Mouse (Mus musculus): ENCODE results near the gene Olfr1288. TPM values are rescaled to one million over a fixed set of nuclear protein-coding genes. Genes with fewer than 3 reads are reported as not detected.

Gene Olfr1288
- polyA plus RNA-seq (2014; fragmentation: Illumina TruSeq; extraction: RNeasy Lipid Tissue Mini Kit (QIAGEN cat#74804); ENCODE audit: low read depth, low replicate concordance), result not detected

GRCm38 (mm10) chr2:111473801-111474200, at the start of gene Olfr1288:
Gene Olfr1288, plus strand, starts transcription at chr2:111474101.

GRCm38 (mm10) chr2:111448842-111449241, 25.1 kb upstream of the Olfr1288 start, which contains the start of gene Olfr1287:
Gene Olfr1287, plus strand, starts transcription at chr2:111449142.

GRCm38 (mm10) chr2:111480519-111480918, 6.6 kb downstream of the Olfr1288 start, which contains the start of gene Olfr1289:
Gene Olfr1289, plus strand, starts transcription at chr2:111480819.

GRCm38 (mm10) chr2:111493729-111494128, 19.8 kb downstream of the Olfr1288 start, which contains the start of gene Olfr1290:
Gene Olfr1290, minus strand, starts transcription at chr2:111493829.

GRCm38 (mm10) chr2:111496880-111497279, 23.0 kb downstream of the Olfr1288 start, which contains the start of gene Olfr1291-ps1:
Gene Olfr1291-ps1, plus strand, starts transcription at chr2:111497180.

GRCm38 (mm10) chr2:111524903-111525302, 51.0 kb downstream of the Olfr1288 start, which contains the start of gene Olfr1293-ps:
Gene Olfr1293-ps, plus strand, starts transcription at chr2:111525203.

Other genes starting within 250 kb of the Olfr1288 start
- not detected for gene 4930430A15Rik, start 244.5 kb upstream of the Olfr1288 start, polyA plus RNA-seq (2014; fragmentation: Illumina TruSeq; extraction: RNeasy Lipid Tissue Mini Kit (QIAGEN cat#74804); ENCODE audit: low read depth, low replicate concordance)
- not detected for gene Olfr1275, start 238.8 kb upstream of the Olfr1288 start, polyA plus RNA-seq (2014; fragmentation: Illumina TruSeq; extraction: RNeasy Lipid Tissue Mini Kit (QIAGEN cat#74804); ENCODE audit: low read depth, low replicate concordance)
- not detected for gene Olfr1276, start 219.6 kb upstream of the Olfr1288 start, polyA plus RNA-seq (2014; fragmentation: Illumina TruSeq; extraction: RNeasy Lipid Tissue Mini Kit (QIAGEN cat#74804); ENCODE audit: low read depth, low replicate concordance)
- gene Olfr1277, start 200.0 kb upstream of the Olfr1288 start, polyA plus RNA-seq (2014; fragmentation: Illumina TruSeq; extraction: RNeasy Lipid Tissue Mini Kit (QIAGEN cat#74804); ENCODE audit: low read depth, low replicate concordance), result not detected
- not detected for gene Olfr1278, start 184.0 kb upstream of the Olfr1288 start, polyA plus RNA-seq (2014; fragmentation: Illumina TruSeq; extraction: RNeasy Lipid Tissue Mini Kit (QIAGEN cat#74804); ENCODE audit: low read depth, low replicate concordance)
- not detected for gene Olfr1279, start 173.5 kb upstream of the Olfr1288 start, polyA plus RNA-seq (2014; fragmentation: Illumina TruSeq; extraction: RNeasy Lipid Tissue Mini Kit (QIAGEN cat#74804); ENCODE audit: low read depth, low replicate concordance)
- gene Olfr1280, start 160.1 kb upstream of the Olfr1288 start, polyA plus RNA-seq (2014; fragmentation: Illumina TruSeq; extraction: RNeasy Lipid Tissue Mini Kit (QIAGEN cat#74804); ENCODE audit: low read depth, low replicate concordance), result not detected
- gene Olfr1281, start 147.6 kb upstream of the Olfr1288 start, polyA plus RNA-seq (2014; fragmentation: Illumina TruSeq; extraction: RNeasy Lipid Tissue Mini Kit (QIAGEN cat#74804); ENCODE audit: low read depth, low replicate concordance), result not detected
- not detected for gene Olfr1282, start 138.0 kb upstream of the Olfr1288 start, polyA plus RNA-seq (2014; fragmentation: Illumina TruSeq; extraction: RNeasy Lipid Tissue Mini Kit (QIAGEN cat#74804); ENCODE audit: low read depth, low replicate concordance)
- gene Olfr1283, start 107.3 kb upstream of the Olfr1288 start, polyA plus RNA-seq (2014; fragmentation: Illumina TruSeq; extraction: RNeasy Lipid Tissue Mini Kit (QIAGEN cat#74804); ENCODE audit: low read depth, low replicate concordance), result not detected
- gene Olfr1284, start 98.6 kb upstream of the Olfr1288 start, polyA plus RNA-seq (2014; fragmentation: Illumina TruSeq; extraction: RNeasy Lipid Tissue Mini Kit (QIAGEN cat#74804); ENCODE audit: low read depth, low replicate concordance), result not detected
- gene Olfr1286, start 51.0 kb upstream of the Olfr1288 start, polyA plus RNA-seq (2014; fragmentation: Illumina TruSeq; extraction: RNeasy Lipid Tissue Mini Kit (QIAGEN cat#74804); ENCODE audit: low read depth, low replicate concordance), result not detected
- not detected for gene Olfr1287, start 25.0 kb upstream of the Olfr1288 start, polyA plus RNA-seq (2014; fragmentation: Illumina TruSeq; extraction: RNeasy Lipid Tissue Mini Kit (QIAGEN cat#74804); ENCODE audit: low read depth, low replicate concordance)
- gene Olfr1289, start 6.7 kb downstream of the Olfr1288 start, polyA plus RNA-seq (2014; fragmentation: Illumina TruSeq; extraction: RNeasy Lipid Tissue Mini Kit (QIAGEN cat#74804); ENCODE audit: low read depth, low replicate concordance), result not detected
- not detected for gene Olfr1290, start 19.7 kb downstream of the Olfr1288 start, polyA plus RNA-seq (2014; fragmentation: Illumina TruSeq; extraction: RNeasy Lipid Tissue Mini Kit (QIAGEN cat#74804); ENCODE audit: low read depth, low replicate concordance)
- gene Olfr1291-ps1, start 23.1 kb downstream of the Olfr1288 start, polyA plus RNA-seq (2014; fragmentation: Illumina TruSeq; extraction: RNeasy Lipid Tissue Mini Kit (QIAGEN cat#74804); ENCODE audit: low read depth, low replicate concordance), result not detected
- gene Olfr1293-ps, start 51.1 kb downstream of the Olfr1288 start, polyA plus RNA-seq (2014; fragmentation: Illumina TruSeq; extraction: RNeasy Lipid Tissue Mini Kit (QIAGEN cat#74804); ENCODE audit: low read depth, low replicate concordance), result not detected
- gene Olfr1294, start 66.2 kb downstream of the Olfr1288 start, polyA plus RNA-seq (2014; fragmentation: Illumina TruSeq; extraction: RNeasy Lipid Tissue Mini Kit (QIAGEN cat#74804); ENCODE audit: low read depth, low replicate concordance), result not detected
- not detected for gene Olfr1295, start 95.6 kb downstream of the Olfr1288 start, polyA plus RNA-seq (2014; fragmentation: Illumina TruSeq; extraction: RNeasy Lipid Tissue Mini Kit (QIAGEN cat#74804); ENCODE audit: low read depth, low replicate concordance)
- not detected for gene Olfr1297, start 152.4 kb downstream of the Olfr1288 start, polyA plus RNA-seq (2014; fragmentation: Illumina TruSeq; extraction: RNeasy Lipid Tissue Mini Kit (QIAGEN cat#74804); ENCODE audit: low read depth, low replicate concordance)
- gene Olfr1298, start 175.1 kb downstream of the Olfr1288 start, polyA plus RNA-seq (2014; fragmentation: Illumina TruSeq; extraction: RNeasy Lipid Tissue Mini Kit (QIAGEN cat#74804); ENCODE audit: low read depth, low replicate concordance), result not detected
- not detected for gene Olfr1299, start 187.3 kb downstream of the Olfr1288 start, polyA plus RNA-seq (2014; fragmentation: Illumina TruSeq; extraction: RNeasy Lipid Tissue Mini Kit (QIAGEN cat#74804); ENCODE audit: low read depth, low replicate concordance)

Measured in sigmoid colon, adult 10 weeks (tissue).